Mouse (Mus musculus): Measurements from ENCODE around the gene Lrp8. TPM values are rescaled to one million over a fixed set of nuclear protein-coding genes. Genes with fewer than 3 reads are reported as not detected.

Gene Lrp8
- total RNA-seq, 1 experiment = 8.3 TPM

DNA sequence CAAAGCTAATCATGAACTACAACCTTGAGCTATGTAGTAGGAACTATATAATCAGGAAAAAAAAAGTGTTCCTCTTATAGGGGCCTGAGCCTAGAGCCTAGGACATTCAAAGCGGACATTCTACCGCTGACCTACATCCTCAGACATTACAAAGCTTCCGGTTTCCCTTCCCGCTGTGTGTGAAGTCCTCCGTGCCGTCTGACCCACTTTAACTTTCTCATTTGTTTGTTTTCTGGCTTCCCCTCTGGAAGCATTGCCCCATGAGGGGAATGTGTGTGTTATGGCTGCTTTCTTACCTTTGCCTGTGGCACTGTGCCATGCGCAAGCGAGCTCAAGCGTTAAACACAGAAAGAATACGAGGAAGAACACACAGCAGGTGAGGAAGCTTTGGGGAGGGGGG, 18.5 kb upstream of the Lrp8 start:
- no peak overlapping the region for H3K9ac ChIP-seq (ENCODE audit: insufficient read depth, low read depth, low read length, poor library complexity, severe bottlenecking)
- H3K4me3 ChIP-seq (ENCODE audit: insufficient read depth in 1 of 2, low read depth in 1 of 2, low read length in 2 of 2, poor library complexity in 1 of 2, severe bottlenecking in 1 of 2) = no peak overlapping the region
- H3K9me3 ChIP-seq (ENCODE audit: control insufficient read depth, insufficient read depth, low read depth, low read length) = no peaks in the 10 kb centered on the region
- no peak for DNase-seq (ENCODE audit: low read depth, low spot score)
- H3K27ac ChIP-seq (ENCODE audit: insufficient read depth, low read depth, low read length, poor library complexity, severe bottlenecking) = no peak overlapping the region
- in situ Hi-C loops (cut with MboI; ENCODE audit: low sequenced_read_pairs in 2 of 2, unreplicated experiment in 2 of 2) = no loop called here
- no peaks in the 10 kb centered on the region for H3K4me1 ChIP-seq (ENCODE audit: control insufficient read depth in 2 of 2, insufficient read depth in 2 of 2, low read length in 2 of 2, poor library complexity in 1 of 2)
- no peak for TF ChIP-seq ZC3H11A (IDR thresholded peaks at IDR 0.05; ENCODE audit: borderline replicate concordance, low read depth, low read length)
- no peak for TF ChIP-seq CHD2 (IDR thresholded peaks at IDR 0.05; ENCODE audit: low read depth, low read length)
- no peak for TF ChIP-seq MAFK (IDR thresholded peaks at IDR 0.05; ENCODE audit: insufficient read depth, low read depth, low read length)
- TF ChIP-seq HCFC1 (IDR thresholded peaks at IDR 0.05; ENCODE audit: borderline replicate concordance, insufficient read depth, low read length) = no peak
- no peak for TF ChIP-seq ZNF384 (IDR thresholded peaks at IDR 0.05; ENCODE audit: low read depth, low read length)
- H3K36me3 ChIP-seq (ENCODE audit: control insufficient read depth, insufficient read depth, low read length, poor library complexity, severe bottlenecking) = no peaks in the 10 kb centered on the region

DNA sequence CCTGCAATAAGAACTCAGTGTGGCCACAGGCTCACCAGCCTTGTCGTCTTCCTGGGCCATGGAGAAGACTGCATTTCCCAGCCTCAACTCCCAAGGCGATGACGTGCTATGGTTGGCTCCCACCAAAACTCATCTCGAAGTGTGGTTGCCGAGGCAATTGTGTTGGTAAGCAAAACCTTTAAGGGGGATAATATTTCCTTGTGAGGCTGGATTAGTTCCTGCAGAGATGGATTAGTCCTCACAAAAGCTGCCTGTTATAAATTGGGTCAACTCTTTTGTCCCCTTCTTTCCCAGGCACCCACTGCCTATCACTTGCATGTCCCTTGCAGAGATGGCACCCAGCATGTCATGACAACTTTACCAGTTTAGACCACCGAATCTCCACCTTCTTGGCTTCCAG, 13.2 kb upstream of the Lrp8 start:
- no peak for DNase-seq (ENCODE audit: low read depth, low spot score)
- TF ChIP-seq CHD2 (IDR thresholded peaks at IDR 0.05; ENCODE audit: low read depth, low read length) (no peak), ZC3H11A (IDR thresholded peaks at IDR 0.05; ENCODE audit: borderline replicate concordance, low read depth, low read length) (no peak), HCFC1 (IDR thresholded peaks at IDR 0.05; ENCODE audit: borderline replicate concordance, insufficient read depth, low read length) (no peak), MAFK (IDR thresholded peaks at IDR 0.05; ENCODE audit: insufficient read depth, low read depth, low read length) (no peak), ZNF384 (IDR thresholded peaks at IDR 0.05; ENCODE audit: low read depth, low read length) (no peak)
- Histone ChIP-seq H3K27ac (ENCODE audit: insufficient read depth, low read depth, low read length, poor library complexity, severe bottlenecking) (no peak overlapping the region), H3K4me1 (ENCODE audit: control insufficient read depth in 2 of 2, insufficient read depth in 2 of 2, low read length in 2 of 2, poor library complexity in 1 of 2) (no peaks in the 10 kb centered on the region), H3K9me3 (ENCODE audit: control insufficient read depth, insufficient read depth, low read depth, low read length) (no peaks in the 10 kb centered on the region), H3K9ac (ENCODE audit: insufficient read depth, low read depth, low read length, poor library complexity, severe bottlenecking) (no peak overlapping the region), H3K4me3 (ENCODE audit: insufficient read depth in 1 of 2, low read depth in 1 of 2, low read length in 2 of 2, poor library complexity in 1 of 2, severe bottlenecking in 1 of 2) (no peak overlapping the region), H3K36me3 (ENCODE audit: control insufficient read depth, insufficient read depth, low read length, poor library complexity, severe bottlenecking) (no peaks in the 10 kb centered on the region)
- in situ Hi-C loops (cut with MboI; ENCODE audit: low sequenced_read_pairs in 2 of 2, unreplicated experiment in 2 of 2) = no loop called here

DNA sequence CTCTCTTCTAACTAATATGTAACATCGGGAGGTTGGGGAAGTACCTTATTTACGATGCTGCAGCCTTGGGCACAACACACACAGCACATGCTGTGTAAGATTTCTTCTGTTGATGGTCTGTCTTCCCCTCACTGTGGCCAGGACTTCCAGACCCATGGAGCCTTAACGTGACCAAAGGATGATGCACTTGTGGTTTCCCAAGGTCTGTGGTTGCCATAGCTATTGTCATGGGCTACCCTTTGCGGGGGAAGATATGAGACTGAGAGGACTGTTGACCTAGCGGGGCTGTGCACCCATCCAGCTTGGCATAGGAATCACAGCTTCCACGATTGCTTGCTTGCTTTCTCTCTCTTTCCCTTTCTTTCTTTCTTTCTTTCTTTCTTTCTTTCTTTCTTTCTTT, 1.3 kb upstream of the Lrp8 start:
- H3K4me3 ChIP-seq (ENCODE audit: insufficient read depth in 1 of 2, low read depth in 1 of 2, low read length in 2 of 2, poor library complexity in 1 of 2, severe bottlenecking in 1 of 2) = no peak overlapping the region
- peaks cover 0 to 11% of the 10 kb centered on the region in 2 experiments; a peak in 1 of 4 replicates for H3K4me1 ChIP-seq (ENCODE audit: control insufficient read depth in 2 of 2, insufficient read depth in 2 of 2, low read length in 2 of 2, poor library complexity in 1 of 2)
- TF ChIP-seq CHD2 (IDR thresholded peaks at IDR 0.05; ENCODE audit: low read depth, low read length) (no peak), ZNF384 (IDR thresholded peaks at IDR 0.05; ENCODE audit: low read depth, low read length) (no peak), MAFK (IDR thresholded peaks at IDR 0.05; ENCODE audit: insufficient read depth, low read depth, low read length) (no peak), HCFC1 (IDR thresholded peaks at IDR 0.05; ENCODE audit: borderline replicate concordance, insufficient read depth, low read length) (no peak), ZC3H11A (IDR thresholded peaks at IDR 0.05; ENCODE audit: borderline replicate concordance, low read depth, low read length) (no peak)

GRCm38 (mm10) chr4:107801366-107802184, 486 bp upstream of the Lrp8 start:
- TF ChIP-seq ZC3H11A (IDR thresholded peaks at IDR 0.05; ENCODE audit: borderline replicate concordance, low read depth, low read length) (no peak), MAFK (IDR thresholded peaks at IDR 0.05; ENCODE audit: insufficient read depth, low read depth, low read length) (no peak), CHD2 (IDR thresholded peaks at IDR 0.05; ENCODE audit: low read depth, low read length) (no peak), ZNF384 (IDR thresholded peaks at IDR 0.05; ENCODE audit: low read depth, low read length) (no peak), HCFC1 (IDR thresholded peaks at IDR 0.05; ENCODE audit: borderline replicate concordance, insufficient read depth, low read length) (no peak)

More for the DNA sequence above, 1.3 kb upstream of the Lrp8 start:
- Histone ChIP-seq H3K9ac (ENCODE audit: insufficient read depth, low read depth, low read length, poor library complexity, severe bottlenecking) (no peak overlapping the region), H3K27ac (ENCODE audit: insufficient read depth, low read depth, low read length, poor library complexity, severe bottlenecking) (no peak overlapping the region), H3K9me3 (ENCODE audit: control insufficient read depth, insufficient read depth, low read depth, low read length) (no peaks in the 10 kb centered on the region), H3K36me3 (ENCODE audit: control insufficient read depth, insufficient read depth, low read length, poor library complexity, severe bottlenecking) (no peaks in the 10 kb centered on the region)
- in situ Hi-C loops (cut with MboI; ENCODE audit: low sequenced_read_pairs in 2 of 2, unreplicated experiment in 2 of 2) = no loop called here
- no peak for DNase-seq (ENCODE audit: low read depth, low spot score)

More at GRCm38 (mm10) chr4:107801366-107802184, 486 bp upstream of the Lrp8 start:
- DNase-seq (ENCODE audit: low read depth, low spot score) = peak; percentile 55
- Histone ChIP-seq H3K27ac (ENCODE audit: insufficient read depth, low read depth, low read length, poor library complexity, severe bottlenecking) (no peak overlapping the region), H3K9ac (ENCODE audit: insufficient read depth, low read depth, low read length, poor library complexity, severe bottlenecking) (peak overlapping the region; percentile 44), H3K4me1 (ENCODE audit: control insufficient read depth in 2 of 2, insufficient read depth in 2 of 2, low read length in 2 of 2, poor library complexity in 1 of 2) (peaks cover 0 to 11% of the 10 kb centered on the region in 2 experiments; a peak in 1 of 4 replicates), H3K36me3 (ENCODE audit: control insufficient read depth, insufficient read depth, low read length, poor library complexity, severe bottlenecking) (no peaks in the 10 kb centered on the region), H3K4me3 (ENCODE audit: insufficient read depth in 1 of 2, low read depth in 1 of 2, low read length in 2 of 2, poor library complexity in 1 of 2, severe bottlenecking in 1 of 2) (peak overlapping the region; percentile 79 to 84), H3K9me3 (ENCODE audit: control insufficient read depth, insufficient read depth, low read depth, low read length) (no peaks in the 10 kb centered on the region)
- in situ Hi-C loops (cut with MboI; ENCODE audit: low sequenced_read_pairs in 2 of 2, unreplicated experiment in 2 of 2) = no loop called here
